Mouse (Mus musculus) cortical plate, adult 2 months (tissue): ENCODE data around the gene Fthl17f.
"Not testable (repeated sequence)": the region's sequence is repeated elsewhere in the genome, so short reads cannot be mapped to it uniquely, and the experiment has no call there.

Experiments
- CTCF ChIP-seq: fragments of 200-500 bp; IDR thresholded peaks from 2 replicates; pipeline ENCODE4 v1.5.1; 2011; ENCODE audit warnings: mild to moderate bottlenecking, control low read depth, low read length; ENCODE audit not compliant: insufficient read depth; ENCODE audit errors: extremely low read depth
- POLR2A ChIP-seq: fragments of 200-500 bp; IDR thresholded peaks from 2 replicates; pipeline ENCODE4 v1.6.1; 2011; ENCODE audit warnings: mild to moderate bottlenecking, low read length, control low read depth; ENCODE audit not compliant: insufficient read depth; ENCODE audit errors: extremely low read depth

DNA sequence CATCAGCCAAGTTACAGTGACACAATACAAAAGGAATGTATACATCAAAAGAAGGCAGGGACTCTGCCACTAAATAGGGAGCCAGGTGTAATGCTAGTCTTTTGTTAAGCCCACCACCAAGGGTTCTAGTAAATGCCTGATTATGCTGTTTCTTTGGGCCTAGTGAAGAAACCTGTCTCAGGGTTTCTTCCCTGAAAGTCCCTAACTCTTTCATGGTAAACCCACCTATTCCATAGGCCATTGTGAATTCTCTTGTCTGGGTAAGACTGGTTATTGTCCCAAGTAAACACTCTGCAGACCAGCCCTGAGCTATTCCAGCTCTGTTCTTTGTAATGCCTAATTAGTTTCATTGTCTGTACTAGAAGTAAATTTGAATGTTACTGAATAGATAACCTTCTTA is 32.3 kb downstream of the Fthl17f start:
- not testable (repeated sequence) for TF ChIP-seq CTCF, POLR2A
